Mouse (Mus musculus) heart, adult 2 months (tissue): ENCODE data around the gene Armc9.

Experiments used
- CTCF ChIP-seq: fragments of 200-600 bp; IDR thresholded peaks from 2 replicates; pipeline ENCODE4 v1.8.1; 2022; ENCODE audit warnings: antibody characterized with exemption, mild to moderate bottlenecking, moderate library complexity
- EP300 ChIP-seq: fragments of 200-500 bp; IDR thresholded peaks from 2 replicates; pipeline ENCODE4 v1.6.1; 2011; ENCODE audit warnings: low read depth, low read length, control low read depth; ENCODE audit not compliant: insufficient read depth
- POLR2A ChIP-seq: fragments of 200-500 bp; IDR thresholded peaks from 2 replicates; pipeline ENCODE4 v1.6.1; 2011; ENCODE audit warnings: mild to moderate bottlenecking, low read depth, low read length, control low read depth; ENCODE audit not compliant: insufficient read depth

- TF ChIP-seq EP300 (no peak), CTCF (no peak), POLR2A (no peak)
Observed at GRCm38 (mm10) chr1:86290452-86290851, 135.9 kb downstream of the Armc9 start.
